Mouse (Mus musculus): ENCODE measurements around the gene Etl4.

- TF ChIP-seq HCFC1 (IDR thresholded peaks at IDR 0.05; ENCODE audit: borderline replicate concordance, insufficient read depth, low read length) (no peak), MAFK (IDR thresholded peaks at IDR 0.05; ENCODE audit: insufficient read depth, low read depth, low read length) (no peak), CHD2 (IDR thresholded peaks at IDR 0.05; ENCODE audit: low read depth, low read length) (no peak), ZNF384 (IDR thresholded peaks at IDR 0.05; ENCODE audit: low read depth, low read length) (no peak), ZC3H11A (IDR thresholded peaks at IDR 0.05; ENCODE audit: borderline replicate concordance, low read depth, low read length) (no peak)
Observed at GRCm38 (mm10) chr2:20433656-20434055, 524.1 kb downstream of the Etl4 start.

All from ES-E14 (cell line).